Mouse (Mus musculus) small intestine, adult 2 months (tissue): ENCODE results near the gene Cirbp.
"Not testable (repeated sequence)": the region's sequence is repeated elsewhere in the genome, so short reads cannot be mapped to it uniquely, and the experiment has no call there.

Experiments
- CTCF ChIP-seq: fragments of 200-500 bp; IDR thresholded peaks from 2 replicates; pipeline ENCODE4 v1.5.1; 2012; ENCODE audit warnings: low read depth, mild to moderate bottlenecking, control low read depth, inconsistent platforms, low read length, moderate library complexity, mixed read lengths; ENCODE audit not compliant: insufficient replicate concordance, insufficient read length; ENCODE audit errors: extremely low read depth
- POLR2A ChIP-seq: fragments of 200-500 bp; IDR thresholded peaks from 2 replicates; pipeline ENCODE4 v1.6.1; 2012; ENCODE audit warnings: low read depth, mild to moderate bottlenecking, control low read depth, inconsistent platforms, low read length, moderate library complexity

DNA sequence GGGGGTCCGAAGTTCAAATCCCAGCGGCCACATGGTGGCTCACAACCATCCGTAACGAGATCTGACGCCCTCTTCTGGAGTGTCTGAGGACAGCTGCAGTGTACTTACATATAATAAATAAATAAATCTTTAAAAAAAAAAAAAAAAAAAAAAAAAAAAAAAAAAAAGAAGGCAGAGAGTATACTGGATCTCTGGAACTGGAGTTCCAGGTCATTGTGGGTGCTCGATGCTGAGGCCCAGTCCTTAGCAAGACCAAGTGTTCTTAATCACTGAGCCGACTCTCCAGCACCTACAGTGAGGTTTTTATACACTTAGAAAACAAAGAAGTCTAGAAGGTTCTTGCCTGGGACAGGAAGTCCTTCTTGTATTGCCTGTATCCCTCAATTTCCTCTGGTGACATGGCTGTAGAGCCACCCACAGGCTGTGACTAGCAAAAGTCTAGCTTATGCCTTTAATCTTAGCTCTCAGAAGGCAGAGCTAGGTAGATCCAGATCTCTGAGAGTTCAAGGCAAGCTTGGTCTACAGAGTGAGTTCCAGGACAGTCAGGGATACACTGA is 45.8 kb downstream of the Cirbp start:
- not testable (repeated sequence) for TF ChIP-seq POLR2A, CTCF
